Comparison of ENCODE assay signal across 11 mouse cellular contexts in genomic region chr7:66309240-66309949, GRCm38 (mm10). TPM values are rescaled to one million over a fixed set of nuclear protein-coding genes. Genes with fewer than 3 reads are reported as not detected.
DNase-seq lines count a peak whose midpoint lies in the region; ATAC-seq lines count a peak whose summit lies in the region.
"Had no signal": no experiment of that assay in that cellular context is flagged by ENCODE, and none has a peak within 500 bp of the region (broad histone marks: within the 10 kb centered on the region; RNA-seq: fewer than 3 reads in every experiment).

No protein-coding gene starts in this region.

- ATAC-seq in hindbrain, embryonic 12.5 days (ENCODE audit: low FRiP score), result no peak
- no peak for ATAC-seq in CD4-positive, CD25-positive, alpha-beta regulatory T cell, adult 4 months

- peak; percentile 43 for DNase-seq in adrenal gland, postnatal 10 days
- no peak for DNase-seq in adrenal gland, adult 18-20 months (ENCODE audit: low spot score in 2 of 2)
- DNase-seq in adrenal gland, postnatal 14 days, result peak; percentile 43
- peak; percentile 56 for DNase-seq in heart, postnatal 25 days (ENCODE audit: low spot score)
- peak; percentile 76 for DNase-seq in lung, postnatal 10 days
- no peak for DNase-seq in retina, postnatal 1 day
- DNase-seq: layer of hippocampus, adult 9-11 months had no signal

- intact Hi-C loops in heart, postnatal 25 days (cut with DNase I), result no loop called here

- no peak overlapping the region for H3K4me3 ChIP-seq in hindbrain, embryonic 12.5 days

- no peak overlapping the region for H3K9ac ChIP-seq in hindbrain, embryonic 12.5 days

- no peak overlapping the region for H3K27ac ChIP-seq in hindbrain, embryonic 12.5 days

- H3K36me3 ChIP-seq in hindbrain, embryonic 12.5 days, result no peaks in the 10 kb centered on the region

- H3K9me3 ChIP-seq in hindbrain, embryonic 12.5 days (replicated peaks), result no peaks in the 10 kb centered on the region

- no peaks in the 10 kb centered on the region; the same call in 1 of the 2 replicates for H3K4me1 ChIP-seq in hindbrain, embryonic 12.5 days

- no peaks in the 10 kb centered on the region for H3K27me3 ChIP-seq in hindbrain, embryonic 12.5 days

- H3K4me2 ChIP-seq in hindbrain, embryonic 12.5 days (replicated peaks), result no peak overlapping the region

- WGBS in hindbrain, embryonic 12.5 days, result 75% methylated on average over 5 of the region's 5 CpGs

RNA-seq across cellular contexts. Expression of gene Gm10974, which starts 56.3 kb away (rescaled TPM):
- not detected for total RNA-seq in adrenal gland, postnatal 10 days (2021)
- not detected for total RNA-seq in adrenal gland, adult 18-20 months (2021)
- not detected in 2 replicates for total RNA-seq in adrenal gland, postnatal 14 days (2021)
- total RNA-seq in heart, postnatal 25 days (2021), result not detected
- polyA plus RNA-seq in hindbrain, embryonic 12.5 days (2016; fragmentation: Nextera tagmentation; extraction: Ambion mirVana), result not detected in 2 replicates
- not detected for polyA plus RNA-seq in CD4-positive, CD25-positive, alpha-beta regulatory T cell, adult 4 months (2017; shearing (Covaris generic))
- polyA plus RNA-seq: C2C12; cortical plate, adult 2 months had no signal

Comparison
In these comparisons a context has a peak if more than half of its experiments do, and no peak if none do; other contexts are left out.
1. DNase-seq: peak in adrenal gland, postnatal 10 days (single experiment), adrenal gland, postnatal 14 days (single experiment), heart, postnatal 25 days (single experiment) and lung, postnatal 10 days (single experiment); none in adrenal gland, adult 18-20 months (0 of 2) and retina, postnatal 1 day (single experiment).